Mouse (Mus musculus) activated CD4-positive, CD25-positive, alpha-beta regulatory T cell, adult 4 months (primary cell): Measurements from ENCODE around the gene Pdcd7. TPM values are rescaled to one million over a fixed set of nuclear protein-coding genes. Genes with fewer than 3 reads are reported as not detected.

Experiments
- ATAC-seq: one replicate; pipeline ENCODE4 v1.8.0; 2017
- polyA plus RNA-seq, 2 experiments: library from polyadenylated mRNA; unstranded; fragments of 100-300 nt; shearing (Covaris generic); gene quantifications; one replicate each; pipeline ENCODE4 v1.2.1; 2017

Gene Pdcd7
- polyA plus RNA-seq, 2 experiments from 2014 or later = 4.1 to 5.0 TPM

GRCm38 (mm10) chr9:65358956-65359480, 13.1 kb downstream of the Pdcd7 start:
- ATAC-seq = no peak

- no peak for ATAC-seq
Measured at GRCm38 (mm10) chr9:65360641-65361448, 14.9 kb downstream of the Pdcd7 start, which contains the start of gene Ubap1l. Ubap1l (plus strand) TSS chr9:65361041.

GRCm38 (mm10) chr9:65363684-65364083, 17.8 kb downstream of the Pdcd7 start:
- no peak for ATAC-seq

- no peak for ATAC-seq
Measured at GRCm38 (mm10) chr9:65365721-65366120, 19.8 kb downstream of the Pdcd7 start.

GRCm38 (mm10) chr9:65371756-65372155, 25.9 kb downstream of the Pdcd7 start:
- ATAC-seq = no peak

- ATAC-seq = no peak
Measured at GRCm38 (mm10) chr9:65372449-65372848, 26.5 kb downstream of the Pdcd7 start.

GRCm38 (mm10) chr9:65374468-65375162, 28.7 kb downstream of the Pdcd7 start:
- no peak for ATAC-seq

GRCm38 (mm10) chr9:65375163-65375934, 29.4 kb downstream of the Pdcd7 start:
- no peak for ATAC-seq

- no peak for ATAC-seq
Measured at GRCm38 (mm10) chr9:65381017-65381590, 35.2 kb downstream of the Pdcd7 start.

GRCm38 (mm10) chr9:65382031-65382750, 36.3 kb downstream of the Pdcd7 start:
- ATAC-seq = no peak

GRCm38 (mm10) chr9:65382751-65383097, 36.8 kb downstream of the Pdcd7 start:
- no peak for ATAC-seq

GRCm38 (mm10) chr9:65384276-65384675, 38.4 kb downstream of the Pdcd7 start:
- no peak for ATAC-seq

GRCm38 (mm10) chr9:65386373-65387140, 40.7 kb downstream of the Pdcd7 start:
- no peak for ATAC-seq

GRCm38 (mm10) chr9:65390752-65391612, 45.1 kb downstream of the Pdcd7 start:
- no peak for ATAC-seq

GRCm38 (mm10) chr9:65391613-65391964, 45.7 kb downstream of the Pdcd7 start, which contains the start of gene Kbtbd13:
Kbtbd13 (minus strand) TSS chr9:65391652.
- ATAC-seq = no peak

- ATAC-seq = no peak
Measured at GRCm38 (mm10) chr9:65392638-65393364, 46.9 kb downstream of the Pdcd7 start.

GRCm38 (mm10) chr9:65393606-65394005, 47.7 kb downstream of the Pdcd7 start:
- ATAC-seq = no peak

- ATAC-seq = no peak
Measured at GRCm38 (mm10) chr9:65394360-65394759, 48.5 kb downstream of the Pdcd7 start.

GRCm38 (mm10) chr9:65398279-65398678, 52.4 kb downstream of the Pdcd7 start, which contains the start of gene Rasl12:
Rasl12 (plus strand) TSS chr9:65398506.
- ATAC-seq = no peak
